Mouse (Mus musculus): Measurements from ENCODE around the gene Rassf6.

GRCm38 (mm10) chr5:90641218-90641610, 757 bp upstream of the Rassf6 start:
- TF ChIP-seq POLR2A (IDR thresholded peaks at IDR 0.05; ENCODE audit: insufficient read depth, low read depth, low read length) (no peak), CTCF (IDR thresholded peaks at IDR 0.05) (no peak), EP300 (IDR thresholded peaks at IDR 0.05; ENCODE audit: insufficient read depth, low read depth, low read length) (no peak)

All from heart, adult 2 months (tissue).